Mouse (Mus musculus) lung, adult 2 months (tissue): ENCODE measurements around the gene Il2ra.

Experiments
- CTCF ChIP-seq: fragments of 200-500 bp; IDR thresholded peaks from 2 replicates; pipeline ENCODE4 v1.5.1; 2011; ENCODE audit warnings: mild to moderate bottlenecking, low read length, control low read depth; ENCODE audit not compliant: insufficient read depth
- POLR2A ChIP-seq: fragments of 200-500 bp; IDR thresholded peaks from 2 replicates; pipeline ENCODE4 v1.6.1; 2011; ENCODE audit warnings: low read depth, mild to moderate bottlenecking, control low read depth, low read length, borderline replicate concordance; ENCODE audit errors: extremely low read depth

GRCm38 (mm10) chr2:11619598-11619997, 23.0 kb upstream of the Il2ra start:
- TF ChIP-seq CTCF (no peak), POLR2A (no peak)
